Mouse (Mus musculus) myocyte (in vitro differentiated cells): Measurements from ENCODE around the gene Higd2a.

ENCODE experiments used
- POLR2A ChIP-seq: IDR thresholded peaks from one replicate; pipeline ENCODE4 v1.6.1; 2011; ENCODE audit warnings: low read depth, mild to moderate bottlenecking, control low read depth, moderate library complexity; ENCODE audit not compliant: insufficient read length
- POLR2AphosphoS2 ChIP-seq: IDR thresholded peaks from one replicate; pipeline ENCODE4 v1.6.1; 2011; ENCODE audit warnings: low read depth, control low read depth; ENCODE audit not compliant: insufficient read length

DNA sequence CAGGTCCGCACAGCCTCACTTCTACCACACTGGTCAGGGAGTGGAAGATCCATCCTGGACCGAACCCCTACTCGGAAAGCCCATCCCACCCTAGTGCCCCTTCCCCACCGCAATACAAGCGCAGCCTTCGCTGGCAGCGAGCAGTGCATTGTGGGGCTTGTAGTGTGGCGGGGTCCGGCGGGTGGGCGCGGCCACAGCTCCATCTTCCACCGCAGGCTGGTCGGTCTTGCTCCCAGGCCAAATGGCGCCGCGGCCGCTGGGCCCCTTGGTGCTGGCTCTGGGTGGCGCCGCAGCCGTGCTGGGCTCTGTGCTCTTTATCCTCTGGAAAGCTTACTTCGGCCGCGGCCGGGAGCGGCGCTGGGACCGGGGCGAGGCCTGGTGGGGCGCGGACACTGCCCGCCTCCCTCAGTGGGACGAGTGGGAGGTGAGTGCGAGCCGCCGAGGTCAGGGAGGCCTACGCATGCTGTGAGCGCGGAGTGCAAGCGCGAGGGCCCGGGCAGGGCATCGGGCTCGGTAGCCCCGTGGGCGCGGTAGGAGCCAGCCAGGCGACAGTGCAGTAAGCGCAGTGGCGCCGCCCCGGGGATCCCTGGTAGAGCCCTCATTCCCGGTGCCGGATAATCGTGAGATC lies 15.0 kb upstream of the Higd2a start, which contains the start of gene Arl10:
- peak; percentile 44 for TF ChIP-seq POLR2AphosphoS2
- peak; percentile 75 for TF ChIP-seq POLR2A
